Mouse (Mus musculus) hindbrain, embryonic 11.5 days (tissue): Measurements from ENCODE around the gene Laptm5. TPM values are rescaled to one million over a fixed set of nuclear protein-coding genes. Genes with fewer than 3 reads are reported as not detected.
A peak's percentile ranks its signal among the peaks of the same experiment; 100 is the strongest.

Source experiments
- ATAC-seq: fragments of 200-750 bp; cut with Nextera tagmentation; 2 replicates; pipeline ENCODE4 v1.8.0; 2017; ENCODE audit warnings: mild to moderate bottlenecking, moderate TSS enrichment, moderate library complexity; ENCODE audit not compliant: low FRiP score
- DNase-seq: peaks from one replicate; pipeline ENCODE4 v3.0.0-alpha.2; 2015; ENCODE audit warnings: low spot score
- H3K27ac ChIP-seq: fragments of 300-500 bp; sonication (generic); 2 replicates; pipeline ENCODE4 v1.5.1; 2014; ENCODE audit warnings: mild to moderate bottlenecking, low read depth, low read length
- H3K27me3 ChIP-seq: fragments of 300-500 bp; sonication (generic); 2 replicates; pipeline ENCODE4 v1.6.1; 2014; ENCODE audit warnings: mild to moderate bottlenecking, low read length, moderate library complexity, mixed read lengths; ENCODE audit not compliant: control insufficient read depth, insufficient read depth
- H3K36me3 ChIP-seq: fragments of 300-500 bp; sonication (generic); 2 replicates; pipeline ENCODE4 v1.6.1; 2014; ENCODE audit warnings: mild to moderate bottlenecking, low read length, moderate library complexity, mixed read lengths; ENCODE audit not compliant: control insufficient read depth, insufficient read depth
- H3K4me1 ChIP-seq: fragments of 300-500 bp; sonication (generic); replicated peaks from 2 replicates; pipeline ENCODE4 v1.6.1; 2014; ENCODE audit warnings: low read length, mixed read lengths; ENCODE audit not compliant: control insufficient read depth, insufficient read depth
- H3K4me2 ChIP-seq: fragments of 300-500 bp; sonication (generic); replicated peaks from 2 replicates; pipeline ENCODE4 v1.6.1; 2014; ENCODE audit warnings: mild to moderate bottlenecking, low read depth, low read length
- H3K4me3 ChIP-seq: fragments of 300-500 bp; sonication (generic); 2 replicates; pipeline ENCODE4 v1.5.1; 2014; ENCODE audit warnings: low read depth, low read length
- H3K9ac ChIP-seq: fragments of 300-500 bp; sonication (generic); 2 replicates; pipeline ENCODE4 v1.6.1; 2014; ENCODE audit warnings: low read depth, low read length
- H3K9me3 ChIP-seq: fragments of 300-500 bp; sonication (generic); 2 replicates; pipeline ENCODE4 v1.6.1; 2016; ENCODE audit warnings: low read length; ENCODE audit not compliant: control insufficient read depth
- WGBS: fragments of 180-500 bp; shearing (Covaris S2); extraction: QIAGEN DNeasy Blood & Tissue Kit; methylation state at CpG from one replicate; pipeline ENCODE4 v1.1.7; 2014; 5-methylcytosine and 5-hydroxymethylcytosine counted together
- polyA plus RNA-seq: library from polyadenylated mRNA; unstranded; fragments of >200 nt; fragmentation: Nextera tagmentation; extraction: Ambion mirVana; gene quantifications from 2 replicates; pipeline ENCODE4 v1.2.1, GENCODE M21; 2014

Laptm5 gene
- polyA plus RNA-seq = 23.4 and 32.1 TPM in 2 replicates

DNA sequence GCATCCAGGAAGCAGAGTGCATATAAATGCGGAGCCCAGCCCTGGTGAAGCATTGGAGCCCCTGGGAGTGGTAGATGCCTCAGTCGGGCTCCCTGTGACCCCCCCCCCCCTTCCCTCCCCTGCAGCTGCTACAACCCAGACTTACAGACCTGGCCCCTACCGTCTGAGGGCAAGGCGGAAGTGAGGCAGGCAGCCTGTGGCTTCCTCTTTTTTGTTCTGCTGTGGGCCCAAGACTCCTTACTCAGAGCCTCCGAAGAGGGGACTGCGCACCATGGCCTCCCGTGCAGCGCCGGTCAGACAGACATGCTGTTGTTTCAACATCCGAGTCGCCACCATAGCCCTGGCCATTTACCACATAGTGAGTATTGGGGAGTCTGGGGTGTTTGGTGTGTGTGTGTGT lies at the start of gene Laptm5:
Gene Laptm5 (plus strand): TSS at position 49 of the 400 bp plus-strand sequence.
- Histone ChIP-seq H3K27ac (no peak within 1 kb of the TSS), H3K4me2 (no peak within 1 kb of the TSS), H3K9me3 (no peaks in the 10 kb centered on the region), H3K4me3 (no peak within 1 kb of the TSS), H3K27me3 (no peaks in the 10 kb centered on the region), H3K4me1 (no peaks in the 10 kb centered on the region), H3K9ac (no peak within 1 kb of the TSS), H3K36me3 (no peaks in the 10 kb centered on the region)
- WGBS = 65% methylated on average over 11 of the region's 11 CpGs
- DNase-seq (no peak), ATAC-seq (no peak)

DNA sequence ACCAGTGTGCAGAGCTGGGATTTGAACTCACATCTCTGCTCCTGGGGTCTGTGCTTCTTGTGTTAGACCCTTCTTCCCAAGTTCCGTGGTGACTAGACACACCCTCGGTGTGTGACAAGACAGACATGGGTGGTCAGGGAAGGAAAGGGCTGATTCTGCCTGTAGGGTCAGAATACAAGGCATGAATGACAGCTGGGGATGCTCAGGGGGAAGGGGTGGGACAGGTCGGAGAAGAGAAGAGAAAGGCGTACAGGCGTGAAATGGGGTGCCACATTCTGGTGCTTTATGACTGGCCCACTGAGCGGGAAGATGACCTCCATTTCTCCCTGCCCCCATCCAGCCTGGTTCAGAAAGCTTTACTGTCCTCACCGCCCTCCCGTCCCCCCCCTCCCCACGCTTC lies 47.5 kb upstream of the Laptm5 start:
- no peak overlapping the region for H3K9ac ChIP-seq
- WGBS = 6% methylated on average over 8 of the region's 9 CpGs
- peaks cover 17% of the 10 kb centered on the region; the same call in 1 of the 2 replicates for H3K27me3 ChIP-seq
- no peak overlapping the region for H3K4me2 ChIP-seq
- H3K4me1 ChIP-seq = peaks cover 9% of the 10 kb centered on the region
- H3K4me3 ChIP-seq = no peak overlapping the region
- no peaks in the 10 kb centered on the region for H3K9me3 ChIP-seq
- no peaks in the 10 kb centered on the region for H3K36me3 ChIP-seq
- H3K27ac ChIP-seq = peak overlapping the region; percentile 24; the same call in 1 of the 2 replicates
- DNase-seq (no peak), ATAC-seq (peak; percentile 75)

DNA sequence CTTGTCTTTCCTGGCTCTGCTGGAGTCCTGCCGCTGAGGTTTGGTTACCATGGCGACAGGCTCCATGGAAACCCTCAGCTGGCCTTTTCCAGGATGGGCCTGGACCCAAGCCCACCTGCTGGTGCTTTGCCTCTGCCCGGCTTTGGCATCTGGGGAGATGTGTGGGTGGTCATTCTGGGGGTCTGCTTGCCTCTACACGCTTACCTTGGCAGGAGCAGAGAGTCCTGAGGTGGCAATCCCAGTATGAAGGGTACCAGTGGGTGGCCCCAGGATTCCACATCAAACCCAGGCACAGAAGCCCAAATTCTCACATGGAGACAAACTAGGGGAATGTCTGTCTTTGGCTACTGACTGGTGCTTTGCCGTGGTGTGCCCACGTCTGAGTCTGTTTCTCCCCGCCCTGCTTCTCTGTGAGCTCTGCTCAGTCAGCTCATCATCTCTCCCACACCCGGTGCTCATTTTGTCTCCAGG lies 47.0 kb upstream of the Laptm5 start:
- Histone ChIP-seq H3K27ac (no peak overlapping the region), H3K36me3 (no peaks in the 10 kb centered on the region), H3K4me3 (no peak overlapping the region), H3K27me3 (peaks cover 17% of the 10 kb centered on the region; the same call in 1 of the 2 replicates), H3K4me1 (peaks cover 9% of the 10 kb centered on the region), H3K4me2 (no peak overlapping the region), H3K9ac (no peak overlapping the region), H3K9me3 (no peaks in the 10 kb centered on the region)
- 16% methylated on average over 8 of the region's 8 CpGs for whole genome bisulfite sequencing
- peak; percentile 88 for DNase-seq
- peak; percentile 73 for ATAC-seq

DNA sequence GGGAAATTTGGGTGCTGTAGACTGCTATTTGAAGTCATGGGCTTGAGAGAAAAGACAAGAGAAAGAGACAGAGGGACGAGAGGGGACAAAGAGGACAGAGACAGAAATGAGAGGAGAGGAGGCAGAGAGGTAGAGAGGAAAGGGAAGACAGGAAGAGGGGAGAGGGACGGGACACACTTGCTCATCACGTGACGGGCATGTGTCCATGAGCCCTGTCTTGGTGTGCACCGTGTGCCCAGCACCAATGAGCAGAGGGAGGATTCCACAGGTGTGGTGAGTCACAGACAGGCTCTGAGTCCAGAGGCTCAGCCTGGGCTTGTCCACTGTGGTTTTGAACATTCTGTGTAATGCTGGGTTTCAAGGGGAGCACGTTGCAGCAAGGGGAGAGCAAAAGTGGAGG lies 45.0 kb upstream of the Laptm5 start:
- Histone ChIP-seq H3K27ac (no peak overlapping the region), H3K27me3 (0 out of 2 replicates have a peak, but pooled peaks cover 4% of the 10 kb centered on the region)
- ATAC-seq = no peak

DNA sequence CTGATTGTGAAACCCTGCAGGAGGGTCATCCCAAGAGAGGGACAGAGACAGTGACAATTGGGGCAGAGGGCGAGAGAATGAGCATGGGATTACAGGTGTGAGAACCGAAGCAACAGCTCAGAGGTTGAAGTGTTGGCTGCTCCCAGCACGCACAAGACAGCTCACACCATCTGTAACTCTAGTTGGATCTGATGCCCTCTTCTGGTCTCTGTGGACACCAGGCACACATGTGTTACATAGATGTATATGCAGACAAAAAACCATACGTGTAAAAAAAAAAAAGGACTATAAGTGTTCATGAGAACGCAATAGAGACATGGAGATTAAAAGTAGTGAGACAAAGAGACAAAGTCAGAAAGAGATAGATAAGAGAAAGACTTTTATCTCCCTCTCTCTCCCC lies 44.1 kb upstream of the Laptm5 start:
- no peak for DNase-seq

More for the DNA sequence above, 45.0 kb upstream of the Laptm5 start:
- no peak overlapping the region for H3K9ac ChIP-seq
- H3K4me2 ChIP-seq = no peak overlapping the region
- no peak overlapping the region for H3K4me3 ChIP-seq
- H3K36me3 ChIP-seq = no peaks in the 10 kb centered on the region
- peaks cover 9% of the 10 kb centered on the region for H3K4me1 ChIP-seq
- no peak for DNase-seq
- no peaks in the 10 kb centered on the region for H3K9me3 ChIP-seq
- 77% methylated on average over 6 of the region's 6 CpGs for WGBS

DNA sequence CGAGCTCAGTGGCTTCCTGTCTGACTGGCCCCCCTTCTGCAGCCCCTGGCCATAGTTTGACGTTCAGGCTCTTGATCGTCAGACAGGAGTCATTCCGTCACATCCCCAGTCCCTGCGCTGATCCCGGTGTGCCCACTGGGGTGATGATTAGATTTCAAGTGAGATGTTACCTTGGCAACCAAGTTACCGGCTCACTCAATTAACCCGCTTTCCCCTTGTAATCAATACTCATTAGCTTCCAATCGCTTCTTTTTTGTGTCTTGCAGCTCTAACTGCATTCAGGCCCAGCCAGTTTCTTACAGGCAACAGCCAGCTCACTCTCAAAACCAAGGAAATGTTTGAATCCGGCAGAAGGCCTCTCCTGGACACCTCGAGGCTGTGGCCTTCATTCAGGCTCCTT lies 40.5 kb upstream of the Laptm5 start:
- H3K4me2 ChIP-seq = no peak overlapping the region
- peaks cover 5% of the 10 kb centered on the region for H3K27me3 ChIP-seq
- no peak overlapping the region for H3K4me3 ChIP-seq
- H3K27ac ChIP-seq = 0 out of 2 replicates have a peak overlapping the region, but pooled peaks have one; percentile 18
- DNase-seq (no peak), ATAC-seq (no peak)
- WGBS = 31% methylated on average over 11 of the region's 11 CpGs
- no peaks in the 10 kb centered on the region for H3K9me3 ChIP-seq
- peaks cover 6% of the 10 kb centered on the region; the same call in 1 of the 2 replicates for H3K4me1 ChIP-seq
- H3K9ac ChIP-seq = no peak overlapping the region
- no peaks in the 10 kb centered on the region for H3K36me3 ChIP-seq

More for the DNA sequence above, 44.1 kb upstream of the Laptm5 start:
- Histone ChIP-seq H3K4me2 (no peak overlapping the region), H3K4me1 (peaks cover 9% of the 10 kb centered on the region), H3K4me3 (no peak overlapping the region), H3K27me3 (peaks cover 6% of the 10 kb centered on the region; the same call in 1 of the 2 replicates), H3K9ac (no peak overlapping the region), H3K27ac (no peak overlapping the region), H3K9me3 (no peaks in the 10 kb centered on the region), H3K36me3 (no peaks in the 10 kb centered on the region)
- no peak for ATAC-seq
- WGBS = 62% methylated on average over 5 of the region's 5 CpGs

DNA sequence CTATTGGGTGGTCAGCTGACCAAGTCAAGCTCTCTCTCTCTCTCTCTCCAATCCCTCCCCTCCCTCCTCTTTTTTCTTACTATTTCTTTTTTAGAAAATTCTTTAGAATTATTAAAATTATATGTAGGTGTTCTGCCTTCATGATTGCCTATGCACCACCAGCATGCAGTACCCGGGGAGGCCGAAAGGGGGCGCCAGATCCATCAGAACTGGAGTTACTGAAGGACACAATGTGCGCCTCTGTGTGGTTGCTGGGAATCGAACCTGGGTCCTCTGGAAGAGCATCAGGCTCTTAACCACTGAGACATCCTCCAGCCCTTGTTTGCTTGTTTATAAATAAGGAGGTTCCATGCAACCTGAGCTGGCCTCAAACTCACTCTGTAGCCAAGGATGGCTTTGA lies 39.5 kb upstream of the Laptm5 start:
- Histone ChIP-seq H3K4me2 (no peak overlapping the region), H3K27me3 (peaks cover 3% of the 10 kb centered on the region), H3K9me3 (no peaks in the 10 kb centered on the region), H3K4me3 (no peak overlapping the region), H3K27ac (no peak overlapping the region), H3K4me1 (peaks cover 8% of the 10 kb centered on the region; the same call in 1 of the 2 replicates), H3K9ac (no peak overlapping the region), H3K36me3 (no peaks in the 10 kb centered on the region)
- 80% methylated on average over 5 of the region's 5 CpGs for whole genome bisulfite sequencing
- ATAC-seq (no peak), DNase-seq (no peak)

DNA sequence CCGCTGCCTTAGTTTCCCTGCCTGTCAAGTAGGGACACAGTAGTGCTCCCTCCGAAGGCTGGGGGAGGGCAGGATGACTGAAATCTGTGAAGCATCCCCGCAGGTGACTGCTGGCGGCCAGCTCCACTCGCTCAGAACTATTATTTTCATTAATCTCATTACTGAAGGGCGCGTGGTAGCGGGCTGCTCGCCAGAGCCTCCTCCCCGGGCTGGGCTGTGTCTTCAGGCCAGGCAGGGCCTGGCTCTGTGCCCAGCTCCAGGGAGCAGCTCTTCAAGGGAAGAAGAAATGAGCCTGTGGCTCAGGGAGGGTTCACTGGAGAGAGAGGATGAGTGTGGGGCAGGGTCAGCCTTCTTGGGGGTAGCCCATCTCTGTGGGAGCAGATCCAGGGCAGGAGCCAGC lies 38.3 kb upstream of the Laptm5 start:
- H3K4me2 ChIP-seq = no peak overlapping the region
- no peak for ATAC-seq
- no peaks in the 10 kb centered on the region for H3K9me3 ChIP-seq
- H3K27ac ChIP-seq = no peak overlapping the region
- H3K4me1 ChIP-seq = peaks cover 8% of the 10 kb centered on the region; the same call in 1 of the 2 replicates
- peaks cover 3% of the 10 kb centered on the region for H3K27me3 ChIP-seq
- no peak for DNase-seq
- no peak overlapping the region for H3K4me3 ChIP-seq
- no peak overlapping the region for H3K9ac ChIP-seq
- no peaks in the 10 kb centered on the region for H3K36me3 ChIP-seq
- 32% methylated on average over 10 of the region's 10 CpGs for WGBS

DNA sequence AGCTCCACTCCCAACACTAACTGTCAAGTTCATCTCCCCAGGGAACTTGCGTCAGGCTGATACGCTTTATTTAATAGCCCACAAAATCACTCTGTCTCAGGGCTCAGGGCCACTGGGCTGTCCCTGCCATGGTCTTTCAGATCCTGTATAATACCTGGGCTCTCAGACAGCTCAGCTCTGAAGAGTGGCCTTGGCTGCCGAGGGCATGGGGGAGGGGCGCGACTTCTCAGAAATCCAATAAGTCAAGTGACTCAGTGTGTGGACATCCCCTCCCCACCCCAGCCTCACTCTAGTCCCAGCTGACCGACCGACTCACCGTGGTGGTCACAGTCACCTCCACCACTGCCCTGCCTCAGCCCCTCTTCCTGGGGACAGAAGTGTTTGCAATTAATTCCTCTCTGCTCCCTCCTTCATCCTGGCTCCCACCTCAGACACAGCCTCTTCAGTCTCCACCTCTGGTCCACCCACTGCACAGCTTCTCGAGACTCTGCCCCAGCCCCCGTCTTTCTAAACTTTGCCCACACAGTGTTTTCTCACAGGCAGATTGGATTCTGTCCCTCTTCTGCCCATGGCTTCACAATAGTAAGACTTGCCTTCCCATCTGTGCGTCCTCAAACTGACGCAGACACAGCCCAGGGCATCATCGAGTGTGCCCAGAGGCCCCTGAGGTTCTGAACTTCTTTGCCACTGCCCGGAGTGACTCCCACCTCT lies 36.8 kb upstream of the Laptm5 start:
- Histone ChIP-seq H3K4me3 (no peak overlapping the region), H3K36me3 (no peaks in the 10 kb centered on the region), H3K9ac (no peak overlapping the region), H3K4me1 (peaks cover 8% of the 10 kb centered on the region; the same call in 1 of the 2 replicates), H3K9me3 (no peaks in the 10 kb centered on the region), H3K27ac (no peak overlapping the region), H3K27me3 (peaks cover 3% of the 10 kb centered on the region), H3K4me2 (no peak overlapping the region)
- ATAC-seq (peak; percentile 28; the same call in 1 of the 2 replicates), DNase-seq (no peak)
- 57% methylated on average over 14 of the region's 14 CpGs for WGBS
